Mouse (Mus musculus) MEL (cell line): ENCODE data around the gene Wdr59. TPM values are rescaled to one million over a fixed set of nuclear protein-coding genes. Genes with fewer than 3 reads are reported as not detected.

Experiments
- DNase-seq: peaks from one replicate; pipeline ENCODE4 v3.0.0; 2011; ENCODE audit warnings: low read depth, low spot score
- H3K27ac ChIP-seq: 2 replicates; pipeline ENCODE4 v1.5.1; 2012; ENCODE audit warnings: low read depth, mild to moderate bottlenecking, control low read depth, low read length, moderate library complexity; ENCODE audit not compliant: control insufficient read depth
- H3K27me3 ChIP-seq, 2 experiments: fragments of 150-350 bp in 1 of 2; sonication (generic) in 1 of 2; 2 replicates each; pipeline ENCODE4 v1.6.1; 2012; ENCODE audit warnings: low read length in 2 of 2, mild to moderate bottlenecking in 2 of 2, improper control_type of control experiment in 1 of 2, moderate library complexity in 1 of 2; ENCODE audit not compliant: insufficient read depth in 2 of 2, control insufficient read depth in 1 of 2
- H3K36me3 ChIP-seq, 2 experiments: 2 replicates each; pipeline ENCODE4 v1.6.1; 2012 to 2014; ENCODE audit warnings: low read length in 2 of 2, improper control_type of control experiment in 1 of 2, inconsistent platforms in 1 of 2, mild to moderate bottlenecking in 1 of 2; ENCODE audit not compliant: insufficient read depth in 2 of 2, control insufficient read depth in 1 of 2
- H3K4me1 ChIP-seq, 2 experiments: fragments of 150-350 bp in 1 of 2; sonication (generic) in 1 of 2; 2 replicates each; pipeline ENCODE4 v1.6.1; 2012; ENCODE audit warnings: low read length in 2 of 2, improper control_type of control experiment in 1 of 2, mild to moderate bottlenecking in 1 of 2; ENCODE audit not compliant: insufficient read depth in 2 of 2, control insufficient read depth in 1 of 2
- H3K4me3 ChIP-seq, 2 experiments: fragments of 150-350 bp in 1 of 2; sonication (generic) in 1 of 2; 2 replicates each; pipeline ENCODE4 v1.5.1; 2012; ENCODE audit warnings: low read depth in 2 of 2, low read length in 2 of 2, mild to moderate bottlenecking in 2 of 2, moderate library complexity in 2 of 2, control low read depth in 1 of 2, improper control_type of control experiment in 1 of 2; ENCODE audit not compliant: control insufficient read depth in 1 of 2, insufficient read depth in 1 of 2
- H3K79me2 ChIP-seq: 2 replicates; pipeline ENCODE4 v1.6.1; 2012; ENCODE audit warnings: mild to moderate bottlenecking, low read length, moderate library complexity; ENCODE audit not compliant: control insufficient read depth, poor library complexity, insufficient read depth
- H3K9ac ChIP-seq: 2 replicates; pipeline ENCODE4 v1.6.1; 2012; ENCODE audit warnings: low read depth, mild to moderate bottlenecking, control low read depth, low read length, moderate library complexity; ENCODE audit not compliant: control insufficient read depth, poor library complexity, severe bottlenecking
- H3K9me3 ChIP-seq: fragments of 150-350 bp; sonication (generic); replicated peaks from 2 replicates; pipeline ENCODE4 v1.6.1; 2012; ENCODE audit warnings: mild to moderate bottlenecking, low read length, improper control_type of control experiment, moderate library complexity; ENCODE audit not compliant: insufficient read depth
- CHD1 ChIP-seq: IDR thresholded peaks from 2 replicates; pipeline ENCODE4 v1.6.1; 2012; ENCODE audit warnings: low read depth, mild to moderate bottlenecking, inconsistent platforms, low read length, improper control_type of control experiment
- CHD2 ChIP-seq: IDR thresholded peaks from 2 replicates; pipeline ENCODE4 v1.6.1; 2011; ENCODE audit warnings: low read length, improper control_type of control experiment
- CTCF ChIP-seq, 3 experiments: IDR thresholded peaks in 2 of 3; conservative IDR thresholded peaks in 1 of 3; 2 replicates each; pipeline ENCODE4 v1.5.1; 2011 to 2012; ENCODE audit warnings: low read length in 3 of 3, low read depth in 2 of 3, mild to moderate bottlenecking in 2 of 3, improper control_type of control experiment in 1 of 3, inconsistent platforms in 1 of 3, mixed read lengths in 1 of 3, moderate library complexity in 1 of 3; ENCODE audit not compliant: control insufficient read depth in 1 of 3, insufficient read depth in 1 of 3, poor library complexity in 1 of 3, severe bottlenecking in 1 of 3
- EP300 ChIP-seq, 2 experiments: IDR thresholded peaks; 2 replicates each; pipeline ENCODE4 v1.6.1; 2011; ENCODE audit warnings: improper control_type of control experiment in 2 of 2, low read length in 2 of 2, low read depth in 1 of 2, mild to moderate bottlenecking in 1 of 2
- ETS1 ChIP-seq: IDR thresholded peaks from 2 replicates; pipeline ENCODE4 v1.6.1; 2012; ENCODE audit warnings: low read depth, mild to moderate bottlenecking, inconsistent platforms, low read length, improper control_type of control experiment, moderate library complexity
- GABPA ChIP-seq: IDR thresholded peaks from 2 replicates; pipeline ENCODE4 v1.6.1; 2012; ENCODE audit warnings: low read depth, mild to moderate bottlenecking, inconsistent platforms, low read length, improper control_type of control experiment, moderate library complexity
- JUND ChIP-seq: IDR thresholded peaks from 2 replicates; pipeline ENCODE4 v1.6.1; 2011; ENCODE audit warnings: low read depth, mild to moderate bottlenecking, improper control_type of control experiment, low read length
- MAX ChIP-seq: IDR thresholded peaks from 2 replicates; pipeline ENCODE4 v1.6.1; 2011; ENCODE audit warnings: low read length, improper control_type of control experiment
- MAZ ChIP-seq: IDR thresholded peaks from 2 replicates; pipeline ENCODE4 v1.6.1; 2012; ENCODE audit warnings: low read depth, mild to moderate bottlenecking, inconsistent platforms, low read length, improper control_type of control experiment
- MXI1 ChIP-seq: IDR thresholded peaks from 2 replicates; pipeline ENCODE4 v1.6.1; 2011; ENCODE audit warnings: mild to moderate bottlenecking, low read depth, low read length, improper control_type of control experiment
- MYB ChIP-seq: IDR thresholded peaks from 2 replicates; pipeline ENCODE4 v1.6.1; 2011; ENCODE audit warnings: mild to moderate bottlenecking, low read depth, low read length, improper control_type of control experiment
- NELFE ChIP-seq: IDR thresholded peaks from 2 replicates; pipeline ENCODE4 v1.6.1; 2011; ENCODE audit warnings: low read depth, low read length, improper control_type of control experiment
- NRF1 ChIP-seq: IDR thresholded peaks from 2 replicates; pipeline ENCODE4 v1.6.1; 2014; ENCODE audit warnings: low read depth, mild to moderate bottlenecking, inconsistent platforms, low read length, improper control_type of control experiment, moderate library complexity; ENCODE audit not compliant: poor library complexity, insufficient read depth, severe bottlenecking
- POLR2A ChIP-seq, 2 experiments: IDR thresholded peaks; 2 replicates each; pipeline ENCODE4 v1.6.1; 2011 to 2012; ENCODE audit warnings: low read length in 2 of 2, mild to moderate bottlenecking in 2 of 2, control low read depth in 1 of 2, improper control_type of control experiment in 1 of 2, low read depth in 1 of 2, moderate library complexity in 1 of 2; ENCODE audit not compliant: control insufficient read depth in 1 of 2, insufficient read depth in 1 of 2, poor library complexity in 1 of 2
- POLR2AphosphoS5 ChIP-seq: IDR thresholded peaks from 2 replicates; pipeline ENCODE4 v1.6.1; 2012; ENCODE audit warnings: low read depth, borderline replicate concordance, mild to moderate bottlenecking, inconsistent platforms, low read length, moderate library complexity, mixed read lengths
- RAD21 ChIP-seq: IDR thresholded peaks from 2 replicates; pipeline ENCODE4 v1.6.1; 2011; ENCODE audit warnings: mild to moderate bottlenecking, low read depth, low read length, improper control_type of control experiment
- RCOR1 ChIP-seq: IDR thresholded peaks from 2 replicates; pipeline ENCODE4 v1.6.1; 2012; ENCODE audit warnings: low read depth, mild to moderate bottlenecking, inconsistent platforms, low read length, improper control_type of control experiment
- TAL1 ChIP-seq: IDR thresholded peaks from 2 replicates; pipeline ENCODE4 v1.6.1; 2012; ENCODE audit warnings: mild to moderate bottlenecking, inconsistent platforms, low read length, moderate library complexity, mixed read lengths
- TBP ChIP-seq: IDR thresholded peaks from 2 replicates; pipeline ENCODE4 v1.8.0; 2011; ENCODE audit warnings: low read depth, low read length, improper control_type of control experiment
- UBTF ChIP-seq: IDR thresholded peaks from 2 replicates; pipeline ENCODE4 v1.6.1; 2012; ENCODE audit warnings: low read depth, mild to moderate bottlenecking, inconsistent platforms, low read length, improper control_type of control experiment, moderate library complexity, borderline replicate concordance; ENCODE audit not compliant: insufficient read depth
- USF1 ChIP-seq: IDR thresholded peaks from 2 replicates; pipeline ENCODE4 v1.6.1; 2014; ENCODE audit warnings: low read depth, mild to moderate bottlenecking, inconsistent platforms, low read length, improper control_type of control experiment, moderate library complexity
- USF2 ChIP-seq, 2 experiments: IDR thresholded peaks; 2 replicates each; pipeline ENCODE4 v1.6.1; 2011 to 2012; ENCODE audit warnings: improper control_type of control experiment in 2 of 2, low read length in 2 of 2, borderline replicate concordance in 1 of 2, inconsistent platforms in 1 of 2, low read depth in 1 of 2, mild to moderate bottlenecking in 1 of 2; ENCODE audit not compliant: insufficient read depth in 1 of 2
- polyA plus RNA-seq, 2 experiments: library from polyadenylated mRNA; stranded (reverse) in 1 of 2; unstranded in 1 of 2; fragments of >175 nt in 1 of 2; fragments of >200 nt in 1 of 2; gene quantifications; 2 replicates each; pipeline versions ENCODE4 v1.2.1 to v1.2.4; 2012; ENCODE audit warnings: low replicate concordance in 2 of 2, low read depth in 1 of 2; ENCODE audit not compliant: insufficient read length in 2 of 2, insufficient read depth in 1 of 2, missing spikeins in 1 of 2
- total RNA-seq: library from RNA; depleted of rRNA; stranded (reverse); fragments of 300-350 nt; gene quantifications from 2 replicates; pipeline ENCODE4 v1.2.3, GENCODE M21; 2012

Gene Wdr59
- total and polyA plus RNA-seq, 3 experiments, result 6.5 to 16.6 TPM; not detected in 1

DNA sequence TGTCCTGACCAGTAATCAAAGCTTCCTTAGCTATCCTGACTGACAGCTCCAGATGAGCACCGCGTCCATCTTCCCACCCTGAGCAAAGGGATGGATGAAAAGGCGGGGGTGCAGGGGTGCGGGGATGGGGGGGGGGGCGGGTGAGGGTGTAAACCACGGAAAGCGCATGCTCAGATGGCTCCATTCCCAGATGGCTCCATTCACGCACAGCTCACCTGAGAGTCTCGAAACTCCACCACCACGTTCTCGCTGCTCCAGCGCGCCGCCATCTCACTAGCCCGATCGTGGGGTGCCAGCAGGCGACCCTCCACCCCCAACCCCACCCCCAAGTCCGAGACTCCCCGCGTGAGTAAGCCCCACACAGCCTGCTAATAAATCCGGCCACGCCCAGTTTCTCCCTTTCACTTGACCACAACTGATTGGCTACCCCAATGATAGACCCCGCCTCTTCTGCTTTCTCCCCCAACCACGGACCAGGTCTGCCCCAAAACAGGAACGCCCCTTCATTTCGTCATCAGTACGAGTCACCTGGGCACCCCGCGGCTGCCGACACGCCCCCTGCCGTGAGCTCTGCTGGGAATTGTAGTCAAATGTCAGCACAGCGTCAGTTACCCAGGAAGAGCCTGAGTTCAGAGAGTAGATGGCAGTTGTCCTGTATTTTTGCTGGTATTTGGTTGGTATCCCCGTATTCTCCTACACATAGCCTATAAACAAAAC is at the start of gene Wdr59 (continued):
- TF ChIP-seq NRF1 (peak; percentile 43; the same call in 1 of the 2 replicates), MXI1 (peak; percentile 69), RCOR1 (no peak)

DNA sequence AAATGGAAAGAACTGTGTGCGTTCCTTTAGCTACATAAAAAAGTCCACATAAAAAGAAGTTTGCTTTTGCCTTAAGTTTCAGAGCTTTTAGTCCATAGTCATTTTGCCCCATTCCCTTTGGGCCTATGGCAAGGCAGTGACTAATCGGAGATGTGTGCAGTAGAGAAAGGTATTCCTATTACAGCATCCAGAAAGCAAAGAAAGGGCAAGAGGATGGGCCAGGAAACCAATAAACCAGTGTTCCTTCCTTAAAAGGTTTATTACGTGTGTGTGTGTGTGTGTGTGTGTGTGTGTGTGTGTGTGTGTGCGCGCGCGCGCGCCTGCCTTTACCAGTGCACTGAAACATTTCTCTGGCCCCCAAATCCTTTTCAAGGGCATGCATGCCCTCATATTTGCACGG is 49.8 kb upstream of the Wdr59 start:
- DNase-seq, result no peak
- H3K4me1 ChIP-seq, result peaks cover 27 to 40% of the 10 kb centered on the region in 2 experiments
- no peak overlapping the region for H3K27ac ChIP-seq
- H3K9me3 ChIP-seq, result no peaks in the 10 kb centered on the region
- no peaks in the 10 kb centered on the region for H3K27me3 ChIP-seq
- peaks cover 0 to 46% of the 10 kb centered on the region in 2 experiments; a peak in 2 of 4 replicates for H3K36me3 ChIP-seq
- H3K9ac ChIP-seq, result no peak overlapping the region
- TF ChIP-seq MYB (no peak), TAL1 (no peak), RAD21 (no peak)
- H3K79me2 ChIP-seq, result peaks cover 13% of the 10 kb centered on the region
- no peak overlapping the region for H3K4me3 ChIP-seq

DNA sequence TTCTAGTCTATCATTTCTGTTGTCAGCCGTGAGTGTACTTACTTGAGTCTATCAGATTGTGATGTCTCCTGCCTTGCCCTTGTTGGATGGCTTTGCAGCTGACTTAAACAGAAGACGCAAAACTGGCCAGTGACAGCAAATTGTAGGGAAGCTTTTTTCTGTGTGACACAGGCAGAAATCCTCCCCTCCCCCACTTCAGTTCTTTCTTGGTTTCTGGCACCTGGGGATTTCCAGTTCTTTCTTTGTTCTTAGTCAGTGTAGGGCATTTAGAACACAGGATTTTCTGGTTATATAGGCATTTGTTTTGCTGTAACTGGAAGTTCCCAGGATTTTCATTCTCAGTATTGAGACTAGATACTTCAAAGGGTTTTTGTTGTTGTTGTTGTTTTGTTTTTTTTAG is 48.5 kb upstream of the Wdr59 start:
- H3K4me3 ChIP-seq, result no peak overlapping the region
- H3K27ac ChIP-seq, result no peak overlapping the region
- peaks cover 37 to 47% of the 10 kb centered on the region in 2 experiments for H3K4me1 ChIP-seq
- H3K9me3 ChIP-seq, result no peaks in the 10 kb centered on the region
- H3K9ac ChIP-seq, result no peak overlapping the region
- TF ChIP-seq POLR2A (IDR thresholded peaks at IDR 0.05; ENCODE audit: control insufficient read depth in 1 of 2, insufficient read depth in 1 of 2, low read depth in 1 of 2, low read length in 2 of 2, poor library complexity in 1 of 2) (no peak), USF2 (IDR thresholded peaks at IDR 0.05; ENCODE audit: borderline replicate concordance in 1 of 2, insufficient read depth in 1 of 2, low read depth in 1 of 2, low read length in 2 of 2) (no peak), POLR2AphosphoS5 (no peak), TBP (no peak), RAD21 (no peak), EP300 (IDR thresholded peaks at IDR 0.05; ENCODE audit: low read depth in 1 of 2, low read length in 2 of 2) (no peak)
- H3K36me3 ChIP-seq, result peaks cover 0 to 55% of the 10 kb centered on the region in 2 experiments; a peak in 2 of 4 replicates
- H3K79me2 ChIP-seq, result peaks cover 14% of the 10 kb centered on the region
- DNase-seq, result no peak
- H3K27me3 ChIP-seq, result no peaks in the 10 kb centered on the region

GRCm38 (mm10) chr8:111569926-111570325 is 48.0 kb upstream of the Wdr59 start:
- H3K27ac ChIP-seq, result no peak overlapping the region
- peaks cover 13% of the 10 kb centered on the region for H3K79me2 ChIP-seq
- H3K9me3 ChIP-seq, result no peaks in the 10 kb centered on the region
- H3K4me3 ChIP-seq, result no peak overlapping the region
- peaks cover 39 to 52% of the 10 kb centered on the region in 2 experiments for H3K4me1 ChIP-seq
- DNase-seq, result no peak
- no peaks in the 10 kb centered on the region for H3K27me3 ChIP-seq
- no peak overlapping the region for H3K9ac ChIP-seq
- peaks cover 0 to 59% of the 10 kb centered on the region in 2 experiments; a peak in 2 of 4 replicates for H3K36me3 ChIP-seq
- TF ChIP-seq CTCF (IDR thresholded peaks at IDR 0.05 in 2 of 3, conservative IDR thresholded peaks at IDR 0.05 in 1 of 3; ENCODE audit: control insufficient read depth in 1 of 3, insufficient read depth in 1 of 3, low read depth in 2 of 3, low read length in 3 of 3, poor library complexity in 1 of 3, severe bottlenecking in 1 of 3) (no peak), USF2 (IDR thresholded peaks at IDR 0.05; ENCODE audit: borderline replicate concordance in 1 of 2, insufficient read depth in 1 of 2, low read depth in 1 of 2, low read length in 2 of 2) (no peak), POLR2AphosphoS5 (no peak), MAX (no peak), TBP (no peak), GABPA (no peak), UBTF (no peak), CHD2 (no peak), ETS1 (no peak), USF1 (no peak), NELFE (no peak), JUND (no peak), EP300 (IDR thresholded peaks at IDR 0.05; ENCODE audit: low read depth in 1 of 2, low read length in 2 of 2) (no peak), MAZ (no peak), CHD1 (no peak)
